Mouse (Mus musculus): ENCODE results near the gene Sdhaf1.

Gene Sdhaf1

GRCm38 (mm10) chr7:30323795-30324194 lies at the start of gene Sdhaf1:
Gene Sdhaf1, minus strand, starts transcription at chr7:30323895.
- no peak for DNase-seq

GRCm38 (mm10) chr7:30367466-30367865 lies 43.8 kb upstream of the Sdhaf1 start:
- no peak for DNase-seq

- DNase-seq = no peak
Measured at GRCm38 (mm10) chr7:30363344-30363738, 39.6 kb upstream of the Sdhaf1 start.

GRCm38 (mm10) chr7:30362652-30363343 lies 39.1 kb upstream of the Sdhaf1 start, which contains the start of gene Lrfn3:
Gene Lrfn3, minus strand, starts transcription at chr7:30362772.
- DNase-seq = peak; percentile 67 to 81

- DNase-seq = no peak
Measured at GRCm38 (mm10) chr7:30360028-30360427, 36.3 kb upstream of the Sdhaf1 start.

GRCm38 (mm10) chr7:30359276-30359865 lies 35.7 kb upstream of the Sdhaf1 start:
- no peak for DNase-seq

- no peak for DNase-seq
Measured at GRCm38 (mm10) chr7:30358378-30359186, 34.9 kb upstream of the Sdhaf1 start.

GRCm38 (mm10) chr7:30354059-30354458 lies 30.4 kb upstream of the Sdhaf1 start:
- no peak for DNase-seq

GRCm38 (mm10) chr7:30353279-30353822 lies 29.7 kb upstream of the Sdhaf1 start:
- DNase-seq = peak; percentile 79 to 81

- DNase-seq = peak; percentile 84 to 86
Measured at GRCm38 (mm10) chr7:30347828-30348227, 24.1 kb upstream of the Sdhaf1 start.

GRCm38 (mm10) chr7:30346635-30347379 lies 23.1 kb upstream of the Sdhaf1 start:
- DNase-seq = no peak

- peak; percentile 72 to 74 for DNase-seq
Measured at GRCm38 (mm10) chr7:30339432-30340109, 15.9 kb upstream of the Sdhaf1 start.

GRCm38 (mm10) chr7:30336384-30336783 lies 12.7 kb upstream of the Sdhaf1 start:
- peak; percentile 92 to 96 for DNase-seq

- DNase-seq = no peak
Measured at GRCm38 (mm10) chr7:30335688-30336087, 12.0 kb upstream of the Sdhaf1 start.

- peak in 1 of 2 experiments; percentile 44 for DNase-seq
Measured at GRCm38 (mm10) chr7:30334563-30334962, 10.9 kb upstream of the Sdhaf1 start.

- peak; percentile 83 to 87 for DNase-seq
Measured at GRCm38 (mm10) chr7:30333436-30333835, 9.7 kb upstream of the Sdhaf1 start.

GRCm38 (mm10) chr7:30332622-30333259 lies 9.0 kb upstream of the Sdhaf1 start:
- DNase-seq = no peak

GRCm38 (mm10) chr7:30331887-30332286 lies 8.2 kb upstream of the Sdhaf1 start:
- DNase-seq = peak; percentile 90 to 95

GRCm38 (mm10) chr7:30328379-30328778 lies 4.7 kb upstream of the Sdhaf1 start:
- no peak for DNase-seq

GRCm38 (mm10) chr7:30327140-30327539 lies 3.4 kb upstream of the Sdhaf1 start:
- DNase-seq = peak; percentile 98

GRCm38 (mm10) chr7:30326427-30326826 lies 2.7 kb upstream of the Sdhaf1 start:
- no peak for DNase-seq

All from cerebellum, postnatal 36 days (tissue).